ENCODE assay signal across 35 mouse cellular contexts in the genomic region with DNA sequence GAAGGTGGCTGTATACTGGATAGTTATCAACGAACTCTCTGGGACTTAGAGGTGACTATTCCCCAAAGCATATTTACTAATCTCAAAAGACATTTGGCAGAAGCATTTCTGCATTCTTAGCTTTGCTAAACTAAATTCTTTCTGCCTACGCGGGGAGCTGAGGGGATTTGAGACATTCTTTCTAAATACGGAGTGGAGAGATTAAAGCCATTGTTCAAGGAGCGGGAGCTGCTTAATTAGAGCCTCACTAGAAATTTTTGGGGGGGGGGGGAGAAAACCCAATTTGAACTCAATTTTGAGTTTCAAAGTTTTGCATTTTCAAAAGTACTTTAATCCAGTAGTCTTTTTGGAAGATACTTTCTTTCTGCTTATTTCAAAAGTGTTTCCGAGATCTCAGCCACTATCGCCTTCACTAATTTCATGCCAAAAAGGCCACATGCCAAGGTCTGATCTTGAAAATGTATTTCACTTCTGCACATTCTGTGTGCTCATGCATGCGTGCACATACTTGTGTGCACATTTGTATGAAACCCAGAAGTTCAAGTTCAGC.
DNase-seq lines count a peak whose midpoint lies in the region; ATAC-seq and TF ChIP-seq lines count a peak whose summit lies in the region.
"Had no signal": no experiment of that assay in that cellular context is flagged by ENCODE, and none has a peak within 500 bp of the region (broad histone marks: within the 10 kb centered on the region; RNA-seq: fewer than 3 reads in every experiment).

No protein-coding gene starts in this region.

- DNase-seq in embryo, embryonic 11 days, result peak; percentile 1
- DNase-seq in embryo, embryonic 9.5 days (ENCODE audit: extremely low spot score), result no peak
- DNase-seq in hindbrain, embryonic 14.5 days (ENCODE audit: low spot score), result peak; percentile 18
- DNase-seq in lung, postnatal 0 days (ENCODE audit: low spot score), result peak; percentile 3
- DNase-seq in lung, postnatal 36 days, result no peak
- peak; percentile 23 for DNase-seq in embryonic facial prominence, embryonic 14.5 days (ENCODE audit: low spot score)
- DNase-seq: adrenal gland, postnatal 14 days; cerebellum, adult 11-12 months; cerebellum, adult 9-11 months; gastrocnemius, adult 2 months; gastrocnemius, postnatal 36 days; heart, adult 18-20 months; heart, postnatal 36 days; kidney, adult 9 months; kidney, postnatal 14 days; liver, postnatal 0 days; lung, postnatal 10 days; right cerebral cortex, adult 18-20 months; spleen, adult 18-20 months; thymus, adult 18-20 months; thymus, postnatal 25 days had no signal

- ATAC-seq in hindbrain, embryonic 14.5 days (ENCODE audit: low FRiP score), result no peak
- no peak for ATAC-seq in hindbrain, embryonic 12.5 days (ENCODE audit: low FRiP score)
- ATAC-seq in lung, postnatal 0 days, result no peak
- no peak for ATAC-seq in embryonic facial prominence, embryonic 14.5 days (ENCODE audit: low read depth)
- no peak for ATAC-seq in megakaryocyte progenitor cell, adult 5-6 weeks (replicated peaks; ENCODE audit: poor library complexity)
- ATAC-seq: forebrain, embryonic 13.5 days; intestine, postnatal 0 days; liver, embryonic 12.5 days; liver, postnatal 0 days had no signal

- 0 out of 2 replicates have a peak, but pooled peaks cover 3% of the 10 kb centered on the region for H3K4me1 ChIP-seq in hindbrain, embryonic 14.5 days (replicated peaks; ENCODE audit: control insufficient read depth, insufficient read depth, low read length)
- no peaks in the 10 kb centered on the region for H3K4me1 ChIP-seq in hindbrain, embryonic 12.5 days
- H3K4me1 ChIP-seq in lung, postnatal 0 days (ENCODE audit: insufficient read depth, low read depth, low read length), result no peaks in the 10 kb centered on the region
- no peaks in the 10 kb centered on the region for H3K4me1 ChIP-seq in embryonic facial prominence, embryonic 14.5 days (ENCODE audit: control insufficient read depth, insufficient read depth, low read length)
- H3K4me1 ChIP-seq: embryonic facial prominence, embryonic 13.5 days; liver, embryonic 12.5 days had no signal

- TF ChIP-seq CTCF in lung, postnatal 0 days (IDR thresholded peaks at IDR 0.05), result no peak

- no peak for TF ChIP-seq EP300 in lung, postnatal 0 days (IDR thresholded peaks at IDR 0.05)

- H3K9ac ChIP-seq in hindbrain, embryonic 14.5 days, result no peak overlapping the region
- no peak overlapping the region for H3K9ac ChIP-seq in hindbrain, embryonic 12.5 days
- no peak overlapping the region for H3K9ac ChIP-seq in lung, postnatal 0 days (replicated peaks; ENCODE audit: low read depth)
- H3K9ac ChIP-seq in embryonic facial prominence, embryonic 14.5 days (ENCODE audit: low read depth, low read length), result no peak overlapping the region
- H3K9ac ChIP-seq: embryonic facial prominence, embryonic 13.5 days; forebrain, embryonic 13.5 days; liver, embryonic 12.5 days; liver, postnatal 0 days; midbrain, embryonic 12.5 days; neural tube, embryonic 15.5 days had no signal

- H3K4me3 ChIP-seq in hindbrain, embryonic 14.5 days (replicated peaks; ENCODE audit: low read length), result no peak overlapping the region
- no peak overlapping the region for H3K4me3 ChIP-seq in hindbrain, embryonic 12.5 days
- H3K4me3 ChIP-seq in lung, postnatal 0 days (ENCODE audit: low read depth, low read length), result no peak overlapping the region
- no peak overlapping the region for H3K4me3 ChIP-seq in embryonic facial prominence, embryonic 14.5 days (ENCODE audit: low read depth, low read length)
- H3K4me3 ChIP-seq: embryonic facial prominence, embryonic 13.5 days; erythroblast, embryonic 14.5 days; forebrain, embryonic 13.5 days; gastrocnemius, adult 2 months; layer of hippocampus, adult 2 months; left cerebral cortex, adult 2 months; liver, embryonic 12.5 days; midbrain, embryonic 12.5 days; neural tube, embryonic 15.5 days had no signal

- no peak overlapping the region for H3K27ac ChIP-seq in hindbrain, embryonic 14.5 days
- no peak overlapping the region for H3K27ac ChIP-seq in hindbrain, embryonic 12.5 days
- H3K27ac ChIP-seq in lung, postnatal 0 days (ENCODE audit: low read length), result no peak overlapping the region
- no peak overlapping the region for H3K27ac ChIP-seq in embryonic facial prominence, embryonic 14.5 days (replicated peaks; ENCODE audit: low read depth, low read length)
- H3K27ac ChIP-seq: embryonic facial prominence, embryonic 13.5 days; forebrain, embryonic 13.5 days; gastrocnemius, adult 2 months; layer of hippocampus, adult 2 months; left cerebral cortex, adult 2 months; liver, embryonic 12.5 days; midbrain, embryonic 12.5 days; neural tube, embryonic 15.5 days; stomach, postnatal 0 days had no signal

- no peak overlapping the region for H3K4me2 ChIP-seq in hindbrain, embryonic 14.5 days (replicated peaks)
- no peak overlapping the region for H3K4me2 ChIP-seq in hindbrain, embryonic 12.5 days (replicated peaks)
- no peak overlapping the region for H3K4me2 ChIP-seq in lung, postnatal 0 days (replicated peaks; ENCODE audit: low read depth, low read length)
- H3K4me2 ChIP-seq in embryonic facial prominence, embryonic 14.5 days (ENCODE audit: low read depth, low read length), result no peak overlapping the region
- H3K4me2 ChIP-seq: embryonic facial prominence, embryonic 13.5 days; forebrain, embryonic 13.5 days; heart, embryonic 11.5 days; liver, embryonic 12.5 days; midbrain, embryonic 12.5 days; neural tube, embryonic 15.5 days had no signal

- H3K36me3 ChIP-seq in hindbrain, embryonic 14.5 days (replicated peaks; ENCODE audit: control insufficient read depth, insufficient read depth), result no peaks in the 10 kb centered on the region
- no peaks in the 10 kb centered on the region for H3K36me3 ChIP-seq in hindbrain, embryonic 12.5 days
- no peaks in the 10 kb centered on the region for H3K36me3 ChIP-seq in lung, postnatal 0 days (ENCODE audit: insufficient read depth, low read length)
- H3K36me3 ChIP-seq in embryonic facial prominence, embryonic 14.5 days (ENCODE audit: control insufficient read depth, insufficient read depth, low read length), result no peaks in the 10 kb centered on the region
- H3K36me3 ChIP-seq: embryonic facial prominence, embryonic 13.5 days; G1E; liver, embryonic 12.5 days; midbrain, embryonic 12.5 days; neural tube, embryonic 15.5 days had no signal

- no peaks in the 10 kb centered on the region for H3K9me3 ChIP-seq in hindbrain, embryonic 14.5 days (ENCODE audit: control insufficient read depth, low read length)
- no peaks in the 10 kb centered on the region for H3K9me3 ChIP-seq in hindbrain, embryonic 12.5 days (replicated peaks)
- H3K9me3 ChIP-seq in lung, postnatal 0 days (ENCODE audit: low read length), result no peaks in the 10 kb centered on the region
- H3K9me3 ChIP-seq in embryonic facial prominence, embryonic 14.5 days (ENCODE audit: control insufficient read depth, low read length), result no peaks in the 10 kb centered on the region
- H3K9me3 ChIP-seq: embryonic facial prominence, embryonic 13.5 days; forebrain, embryonic 13.5 days; liver, embryonic 12.5 days; midbrain, embryonic 12.5 days; neural tube, embryonic 15.5 days had no signal

- no peaks in the 10 kb centered on the region for H3K27me3 ChIP-seq in hindbrain, embryonic 14.5 days (ENCODE audit: control insufficient read depth, insufficient read depth, low read length)
- no peaks in the 10 kb centered on the region for H3K27me3 ChIP-seq in hindbrain, embryonic 12.5 days
- no peaks in the 10 kb centered on the region for H3K27me3 ChIP-seq in lung, postnatal 0 days (replicated peaks; ENCODE audit: insufficient read depth, low read length)
- H3K27me3 ChIP-seq in embryonic facial prominence, embryonic 14.5 days (replicated peaks; ENCODE audit: control insufficient read depth, insufficient read depth, low read length), result no peaks in the 10 kb centered on the region
- H3K27me3 ChIP-seq: embryonic facial prominence, embryonic 13.5 days; forebrain, embryonic 13.5 days; liver, embryonic 12.5 days; midbrain, embryonic 12.5 days; neural tube, embryonic 15.5 days had no signal

- WGBS in hindbrain, embryonic 14.5 days, result 72% methylated on average over 8 of the region's 8 CpGs
- WGBS in hindbrain, embryonic 12.5 days, result 74% methylated on average over 8 of the region's 8 CpGs
- 56% methylated on average over 8 of the region's 8 CpGs for WGBS in lung, postnatal 0 days
- WGBS in embryonic facial prominence, embryonic 14.5 days, result 52% methylated on average over 8 of the region's 8 CpGs

Comparison
In these comparisons a context has a peak if more than half of its experiments do, and no peak if none do; other contexts are left out.
1. DNase-seq: peak in embryo, embryonic 11 days (single experiment), hindbrain, embryonic 14.5 days (single experiment), lung, postnatal 0 days (single experiment) and embryonic facial prominence, embryonic 14.5 days (single experiment); none in embryo, embryonic 9.5 days (single experiment) and lung, postnatal 36 days (single experiment).